Mouse (Mus musculus) forebrain, embryonic 12.5 days (tissue): ENCODE data around the gene Nacc2. TPM values are rescaled to one million over a fixed set of nuclear protein-coding genes. Genes with fewer than 3 reads are reported as not detected.

Experiments
- ATAC-seq: fragments of 200-750 bp; cut with Nextera tagmentation; 2 replicates; pipeline ENCODE4 v1.8.0; 2017; ENCODE audit warnings: moderate TSS enrichment; ENCODE audit not compliant: low FRiP score
- H3K27ac ChIP-seq: fragments of 300-500 bp; sonication (generic); 2 replicates; pipeline ENCODE4 v1.5.1; 2016; ENCODE audit warnings: mild to moderate bottlenecking
- H3K27me3 ChIP-seq: fragments of 300-500 bp; sonication (generic); 2 replicates; pipeline ENCODE4 v1.6.1; 2016; ENCODE audit warnings: mild to moderate bottlenecking
- H3K36me3 ChIP-seq: fragments of 300-500 bp; sonication (generic); replicated peaks from 2 replicates; pipeline ENCODE4 v1.6.1; 2016; ENCODE audit warnings: mild to moderate bottlenecking
- H3K4me1 ChIP-seq: fragments of 300-500 bp; sonication (generic); 2 replicates; pipeline ENCODE4 v1.6.1; 2016
- H3K4me2 ChIP-seq: fragments of 300-500 bp; sonication (generic); 2 replicates; pipeline ENCODE4 v1.6.1; 2016; ENCODE audit warnings: mild to moderate bottlenecking, moderate library complexity
- H3K4me3 ChIP-seq: fragments of 300-500 bp; sonication (generic); replicated peaks from 2 replicates; pipeline ENCODE4 v1.5.1; 2016; ENCODE audit warnings: mild to moderate bottlenecking
- H3K9ac ChIP-seq: fragments of 300-500 bp; sonication (generic); 2 replicates; pipeline ENCODE4 v1.6.1; 2016; ENCODE audit warnings: mild to moderate bottlenecking
- H3K9me3 ChIP-seq: fragments of 300-500 bp; sonication (generic); 2 replicates; pipeline ENCODE4 v1.6.1; 2016
- WGBS: fragments of 180-500 bp; shearing (Covaris S2); methylation state at CpG from one replicate; pipeline ENCODE4 v1.1.7; 2016; 5-methylcytosine and 5-hydroxymethylcytosine counted together
- polyA plus RNA-seq: library from polyadenylated mRNA; unstranded; fragments of >200 nt; fragmentation: Nextera tagmentation; extraction: Ambion mirVana; gene quantifications from 2 replicates; pipeline ENCODE4 v1.2.1, GENCODE M21; 2016

Nacc2 gene
- polyA plus RNA-seq, 1 experiment from 2014 or later, result 8.4 TPM

- WGBS, result 58% methylated on average over 3 of the region's 3 CpGs
- H3K27me3 ChIP-seq, result 0 out of 2 replicates have a peak, but pooled peaks cover 7% of the 10 kb centered on the region
- no peak overlapping the region for H3K4me2 ChIP-seq
- H3K36me3 ChIP-seq, result no peaks in the 10 kb centered on the region
- no peak overlapping the region for H3K27ac ChIP-seq
- no peaks in the 10 kb centered on the region for H3K9me3 ChIP-seq
- no peak overlapping the region for H3K9ac ChIP-seq
- no peak overlapping the region for H3K4me3 ChIP-seq
- H3K4me1 ChIP-seq, result no peaks in the 10 kb centered on the region
- ATAC-seq, result no peak
These were observed 92.7 kb downstream of the Nacc2 start for GRCm38 (mm10) chr2:26030288-26030687.

GRCm38 (mm10) chr2:26024138-26025075, 98.6 kb downstream of the Nacc2 start:
- Histone ChIP-seq H3K4me3 (no peak overlapping the region), H3K4me2 (no peak overlapping the region), H3K9me3 (no peaks in the 10 kb centered on the region), H3K36me3 (no peaks in the 10 kb centered on the region), H3K27me3 (no peaks in the 10 kb centered on the region), H3K27ac (no peak overlapping the region), H3K9ac (no peak overlapping the region), H3K4me1 (peaks cover 14% of the 10 kb centered on the region)
- ATAC-seq, result no peak
- WGBS, result 34% methylated on average over 4 of the region's 4 CpGs

GRCm38 (mm10) chr2:26022626-26023025, 100.4 kb downstream of the Nacc2 start:
- Histone ChIP-seq H3K4me3 (no peak overlapping the region), H3K4me1 (peaks cover 14% of the 10 kb centered on the region), H3K27me3 (no peaks in the 10 kb centered on the region), H3K27ac (no peak overlapping the region), H3K36me3 (no peaks in the 10 kb centered on the region), H3K4me2 (no peak overlapping the region), H3K9ac (no peak overlapping the region), H3K9me3 (no peaks in the 10 kb centered on the region)
- no peak for ATAC-seq
- 87% methylated on average over 1 of the region's 1 CpGs for WGBS

GRCm38 (mm10) chr2:26022258-26022565, 100.8 kb downstream of the Nacc2 start:
- no peak overlapping the region for H3K27ac ChIP-seq
- H3K9ac ChIP-seq, result no peak overlapping the region
- no peaks in the 10 kb centered on the region for H3K9me3 ChIP-seq
- H3K4me3 ChIP-seq, result peak overlapping the region; percentile 80
- 91% methylated on average over 8 of the region's 8 CpGs for WGBS
- peak overlapping the region; percentile 43; the same call in 1 of the 2 replicates for H3K4me2 ChIP-seq
- H3K36me3 ChIP-seq, result no peaks in the 10 kb centered on the region
- peak; percentile 21; the same call in 1 of the 2 replicates for ATAC-seq
- H3K4me1 ChIP-seq, result peaks cover 16% of the 10 kb centered on the region
- no peaks in the 10 kb centered on the region for H3K27me3 ChIP-seq

- H3K27ac ChIP-seq, result peak within 1 kb of the TSS; percentile 81
- peak within 1 kb of the TSS; percentile 87 for H3K4me2 ChIP-seq
- 7% methylated on average over 50 of the region's 50 CpGs for WGBS
- H3K27me3 ChIP-seq, result no peaks in the 10 kb centered on the region
- peaks cover 17% of the 10 kb centered on the region for H3K4me1 ChIP-seq
- H3K4me3 ChIP-seq, result peak within 1 kb of the TSS; percentile 80
- no peaks in the 10 kb centered on the region for H3K36me3 ChIP-seq
- no peaks in the 10 kb centered on the region for H3K9me3 ChIP-seq
- H3K9ac ChIP-seq, result peak within 1 kb of the TSS; percentile 81
- ATAC-seq, result peak; percentile 95
These were observed 101.3 kb downstream of the Nacc2 start, which contains the start of gene Ubac1 for GRCm38 (mm10) chr2:26021561-26022257. Gene Ubac1 (minus strand): TSS chr2:26021747.

GRCm38 (mm10) chr2:26020714-26021560, 102.1 kb downstream of the Nacc2 start:
- no peaks in the 10 kb centered on the region for H3K9me3 ChIP-seq
- peak overlapping the region; percentile 80 for H3K4me3 ChIP-seq
- no peaks in the 10 kb centered on the region for H3K27me3 ChIP-seq
- peak overlapping the region; percentile 81 for H3K9ac ChIP-seq
- peak overlapping the region; percentile 87 for H3K4me2 ChIP-seq
- 0 out of 2 replicates have a peak, but pooled peaks cover 3% of the 10 kb centered on the region for H3K36me3 ChIP-seq
- 2% methylated on average over 38 of the region's 38 CpGs for WGBS
- peaks cover 17% of the 10 kb centered on the region for H3K4me1 ChIP-seq
- peak overlapping the region; percentile 81 for H3K27ac ChIP-seq
- ATAC-seq, result peak; percentile 52

- no peak overlapping the region for H3K27ac ChIP-seq
- no peak overlapping the region for H3K9ac ChIP-seq
- no peaks in the 10 kb centered on the region for H3K27me3 ChIP-seq
- peaks cover 17% of the 10 kb centered on the region for H3K4me1 ChIP-seq
- peak overlapping the region; percentile 80; the same call in 1 of the 2 replicates for H3K4me3 ChIP-seq
- H3K4me2 ChIP-seq, result peak overlapping the region; percentile 87
- H3K9me3 ChIP-seq, result no peaks in the 10 kb centered on the region
- H3K36me3 ChIP-seq, result peaks cover 13% of the 10 kb centered on the region; the same call in 1 of the 2 replicates
- ATAC-seq, result no peak
- 89% methylated on average over 3 of the region's 3 CpGs for WGBS
These were observed 103.1 kb downstream of the Nacc2 start for GRCm38 (mm10) chr2:26019923-26020322.

GRCm38 (mm10) chr2:26017326-26017725, 105.7 kb downstream of the Nacc2 start:
- no peak overlapping the region for H3K9ac ChIP-seq

GRCm38 (mm10) chr2:26013674-26014073, 109.3 kb downstream of the Nacc2 start:
- H3K4me3 ChIP-seq, result no peak overlapping the region
- no peaks in the 10 kb centered on the region for H3K27me3 ChIP-seq
- H3K27ac ChIP-seq, result no peak overlapping the region
- WGBS, result 97% methylated on average over 3 of the region's 3 CpGs
- no peak overlapping the region for H3K9ac ChIP-seq
- no peaks in the 10 kb centered on the region for H3K9me3 ChIP-seq
- no peak for ATAC-seq
- H3K36me3 ChIP-seq, result peaks cover 74% of the 10 kb centered on the region
- no peak overlapping the region for H3K4me2 ChIP-seq
- 0 out of 2 replicates have a peak, but pooled peaks cover 3% of the 10 kb centered on the region for H3K4me1 ChIP-seq

More at GRCm38 (mm10) chr2:26017326-26017725, 105.7 kb downstream of the Nacc2 start:
- Histone ChIP-seq H3K4me2 (peak overlapping the region; percentile 2; the same call in 1 of the 2 replicates), H3K9me3 (no peaks in the 10 kb centered on the region), H3K27ac (no peak overlapping the region), H3K4me3 (no peak overlapping the region), H3K27me3 (no peaks in the 10 kb centered on the region), H3K36me3 (peaks cover 37% of the 10 kb centered on the region), H3K4me1 (peaks cover 17% of the 10 kb centered on the region)
- WGBS, result 81% methylated on average over 4 of the region's 4 CpGs
- no peak for ATAC-seq

GRCm38 (mm10) chr2:26011420-26011819, 111.6 kb downstream of the Nacc2 start:
- no peaks in the 10 kb centered on the region for H3K27me3 ChIP-seq
- WGBS, result 94% methylated on average over 1 of the region's 1 CpGs

More at GRCm38 (mm10) chr2:26011420-26011819, 111.6 kb downstream of the Nacc2 start:
- H3K4me1 ChIP-seq, result no peaks in the 10 kb centered on the region
- H3K4me2 ChIP-seq, result no peak overlapping the region
- ATAC-seq, result no peak
- peaks cover 96% of the 10 kb centered on the region for H3K36me3 ChIP-seq
- no peak overlapping the region for H3K4me3 ChIP-seq
- H3K9me3 ChIP-seq, result no peaks in the 10 kb centered on the region
- no peak overlapping the region for H3K27ac ChIP-seq
- H3K9ac ChIP-seq, result no peak overlapping the region
